Mouse (Mus musculus) left cerebral cortex, postnatal 25 days (tissue): ENCODE data around the gene Zbtb46. TPM values are rescaled to one million over a fixed set of nuclear protein-coding genes. Genes with fewer than 3 reads are reported as not detected.
A peak's percentile ranks its signal among the peaks of the same experiment; 100 is the strongest.
"Not testable (repeated sequence)": the region's sequence is repeated elsewhere in the genome, so short reads cannot be mapped to it uniquely, and the experiment has no call there.

Experiments used
- DNase-seq, 2 experiments: peaks; one replicate each; pipeline ENCODE4 v3.0.0; 2022; ENCODE audit warnings: low spot score in 2 of 2, mixed read lengths in 1 of 2
- intact Hi-C: fragments of 180-260 bp; cut with DNase I; formaldehyde crosslinking; loops from one replicate; pipeline ENCODE4 v1.15.1; 2025
- total RNA-seq, 2 experiments: library from RNA; stranded (reverse); gene quantifications; 2 replicates each; pipeline ENCODE4 v1.2.3; 2021

Gene Zbtb46
- total RNA-seq = 10 to 100 TPM; 11.2 to 15.3 TPM

GRCm38 (mm10) chr2:181459153-181459672 lies at the start of gene Zbtb46:
TSS of gene Zbtb46 (minus strand) at chr2:181459426.
- peak; percentile 70 to 78 for DNase-seq

GRCm38 (mm10) chr2:181498644-181499043 lies 39.4 kb upstream of the Zbtb46 start:
- DNase-seq = no peak
- intact Hi-C loops = loop anchor here (5.0 kb wide), 1 partner anchor 106 kb away; no protein-coding TSS in a partner anchor

More at GRCm38 (mm10) chr2:181459153-181459672, at the start of gene Zbtb46:
- intact Hi-C loops = loop anchor here (2.0 kb wide), 1 partner anchor 38 kb away; the partner anchor contains the start of gene Tpd52l2

- peak; percentile 26 to 44 for DNase-seq
- intact Hi-C loops = loop anchor here (1.0 to 5.0 kb wide), 3 partner anchors 23 to 105 kb away; partner anchors contain the start of genes Dnajc5 and Zbtb46
Observed at GRCm38 (mm10) chr2:181497548-181497875, 38.3 kb upstream of the Zbtb46 start.

- intact Hi-C loops = loop anchor here (1.0 to 5.0 kb wide), 4 partner anchors 23 to 105 kb away; partner anchors contain the start of genes Dnajc5 and Zbtb46
- peak; percentile 92 to 98 for DNase-seq
Observed at GRCm38 (mm10) chr2:181496831-181497547, 37.8 kb upstream of the Zbtb46 start, which contains the start of gene Tpd52l2. TSS of gene Tpd52l2 (plus strand) at chr2:181497142.

GRCm38 (mm10) chr2:181496281-181496680 lies 37.1 kb upstream of the Zbtb46 start:
- intact Hi-C loops = loop anchor here (1.0 to 5.0 kb wide), 3 partner anchors 37 to 104 kb away; partner anchors contain the start of gene Zbtb46
- DNase-seq = peak; percentile 55 to 63

- intact Hi-C loops = loop anchor here (1.0 to 5.0 kb wide), 3 partner anchors 37 to 104 kb away; partner anchors contain the start of gene Zbtb46
- DNase-seq = not testable (repeated sequence)
Observed at GRCm38 (mm10) chr2:181495845-181496244, 36.6 kb upstream of the Zbtb46 start.

GRCm38 (mm10) chr2:181494266-181494945 lies 35.2 kb upstream of the Zbtb46 start:
- intact Hi-C loops = no loop called here
- no peak for DNase-seq

- no peak for DNase-seq
- intact Hi-C loops = no loop called here
Observed at GRCm38 (mm10) chr2:181493156-181493927, 34.1 kb upstream of the Zbtb46 start, which contains the start of gene Abhd16b. TSS of gene Abhd16b (plus strand) at chr2:181493206.

GRCm38 (mm10) chr2:181492206-181492605 lies 33.0 kb upstream of the Zbtb46 start:
- DNase-seq = no peak
- intact Hi-C loops = no loop called here

GRCm38 (mm10) chr2:181491432-181492205 lies 32.4 kb upstream of the Zbtb46 start:
- intact Hi-C loops = no loop called here
- no peak for DNase-seq

GRCm38 (mm10) chr2:181487338-181488277 lies 28.4 kb upstream of the Zbtb46 start:
- intact Hi-C loops = no loop called here
- no peak for DNase-seq

GRCm38 (mm10) chr2:181485741-181486140 lies 26.5 kb upstream of the Zbtb46 start:
- intact Hi-C loops = no loop called here
- DNase-seq = no peak

- DNase-seq = no peak
- intact Hi-C loops = no loop called here
Observed at GRCm38 (mm10) chr2:181484456-181485233, 25.4 kb upstream of the Zbtb46 start.

- DNase-seq = no peak
- intact Hi-C loops = no loop called here
Observed at GRCm38 (mm10) chr2:181483562-181484318, 24.5 kb upstream of the Zbtb46 start.

GRCm38 (mm10) chr2:181483120-181483519 lies 23.9 kb upstream of the Zbtb46 start:
- no peak for DNase-seq
- intact Hi-C loops = no loop called here

GRCm38 (mm10) chr2:181472256-181472827 lies 13.1 kb upstream of the Zbtb46 start:
- DNase-seq = peak in 1 of 2 experiments; percentile 56
- intact Hi-C loops = no loop called here
